Mouse (Mus musculus): ENCODE measurements around the gene Gramd1a. TPM values are rescaled to one million over a fixed set of nuclear protein-coding genes. Genes with fewer than 3 reads are reported as not detected.
A peak's percentile ranks its signal among the peaks of the same experiment; 100 is the strongest.

The Gramd1a gene
- total and polyA plus RNA-seq, 2 experiments from 2014 or later: 178 to 244 TPM

DNA sequence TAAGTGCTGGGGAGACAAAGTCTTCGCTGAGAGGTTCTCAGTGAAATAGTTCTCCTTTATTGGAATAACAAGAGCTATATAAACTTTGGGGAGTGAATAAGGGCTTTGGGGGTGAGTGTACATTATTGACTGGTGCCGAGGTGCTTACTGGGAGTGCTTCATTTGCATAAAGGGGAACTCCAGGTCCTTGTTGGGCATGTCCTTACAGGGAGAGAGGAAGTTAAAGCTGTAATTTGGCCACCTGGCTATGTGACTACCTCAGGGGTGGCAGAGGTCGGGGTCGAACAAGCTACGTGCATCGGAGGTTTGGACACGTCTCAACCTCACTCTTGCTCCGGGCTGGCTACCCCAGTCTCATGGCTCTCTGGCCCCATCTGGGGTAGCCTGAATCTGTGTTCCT lies 18.8 kb upstream of the Gramd1a start:
- no peak overlapping the region for H3K27ac ChIP-seq (ENCODE audit: low read depth, low read length)
- H3K9me3 ChIP-seq (ENCODE audit: low read length): no peaks in the 10 kb centered on the region
- no peak overlapping the region for H3K4me2 ChIP-seq (ENCODE audit: low read depth)
- H3K9ac ChIP-seq: no peak overlapping the region
- H3K4me3 ChIP-seq (ENCODE audit: low read depth, low read length): no peak overlapping the region
- ATAC-seq (no peak), DNase-seq (no peak)
- 83% methylated on average over 8 of the region's 8 CpGs for WGBS
- no peaks in the 10 kb centered on the region for H3K27me3 ChIP-seq (ENCODE audit: insufficient read depth, low read length)
- H3K36me3 ChIP-seq (ENCODE audit: insufficient read depth): no peaks in the 10 kb centered on the region
- TF ChIP-seq CTCF (IDR thresholded peaks at IDR 0.05; ENCODE audit: low read depth): no peak
- H3K4me1 ChIP-seq (ENCODE audit: insufficient read depth): no peaks in the 10 kb centered on the region

DNA sequence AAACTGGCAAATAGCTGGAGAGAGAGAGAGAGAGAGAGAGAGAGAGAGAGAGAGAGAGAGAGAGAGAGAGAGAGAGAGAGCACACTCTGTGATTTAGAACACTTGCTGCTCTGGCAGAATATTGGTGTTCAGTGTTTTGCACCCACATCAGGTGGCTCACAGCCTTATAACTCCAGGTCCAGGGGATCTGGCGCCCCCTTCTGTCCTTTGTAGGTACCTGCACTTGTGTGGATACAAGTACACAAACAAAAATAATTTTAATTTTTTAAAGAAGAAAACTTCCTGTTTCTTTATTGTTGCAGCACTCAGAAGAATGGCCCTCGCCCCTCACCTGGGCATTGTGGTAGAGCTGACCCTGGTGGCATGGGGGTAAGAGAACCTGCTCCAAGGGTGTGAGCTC lies 16.5 kb upstream of the Gramd1a start:
- no peaks in the 10 kb centered on the region for H3K4me1 ChIP-seq (ENCODE audit: insufficient read depth)
- no peak overlapping the region for H3K4me3 ChIP-seq (ENCODE audit: low read depth, low read length)
- no peaks in the 10 kb centered on the region for H3K36me3 ChIP-seq (ENCODE audit: insufficient read depth)
- no peaks in the 10 kb centered on the region for H3K9me3 ChIP-seq (ENCODE audit: low read length)
- DNase-seq: peak; percentile 13
- H3K4me2 ChIP-seq (ENCODE audit: low read depth): no peak overlapping the region
- no peak overlapping the region for H3K9ac ChIP-seq
- WGBS: 14% methylated on average over 2 of the region's 2 CpGs
- peak; percentile 55 for TF ChIP-seq CTCF (IDR thresholded peaks at IDR 0.05; ENCODE audit: low read depth)
- no peaks in the 10 kb centered on the region for H3K27me3 ChIP-seq (ENCODE audit: insufficient read depth, low read length)
- H3K27ac ChIP-seq (ENCODE audit: low read depth, low read length): no peak overlapping the region
- ATAC-seq: no peak

DNA sequence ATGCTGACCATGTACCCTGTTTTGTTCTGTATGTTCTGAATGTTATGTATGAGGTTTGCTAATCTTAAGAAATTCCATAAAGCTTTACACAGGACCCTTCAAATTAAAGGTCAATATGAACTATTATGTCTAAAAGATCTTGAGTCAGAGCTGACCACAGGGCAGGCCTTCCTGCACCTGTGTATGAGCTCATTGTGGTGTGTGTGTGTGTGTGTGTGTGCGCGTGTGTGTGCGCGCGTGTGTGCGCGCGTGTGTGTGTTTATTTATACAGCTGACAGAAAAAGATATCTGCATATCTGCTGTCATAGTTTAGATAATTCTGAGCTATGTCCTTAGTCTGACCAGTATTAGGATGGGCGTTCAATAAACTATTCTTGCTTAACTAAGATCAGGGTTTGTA lies 14.8 kb upstream of the Gramd1a start:
- Histone ChIP-seq H3K9me3 (ENCODE audit: low read length) (no peaks in the 10 kb centered on the region), H3K4me2 (ENCODE audit: low read depth) (no peak overlapping the region), H3K4me3 (ENCODE audit: low read depth, low read length) (no peak overlapping the region), H3K27me3 (ENCODE audit: insufficient read depth, low read length) (no peaks in the 10 kb centered on the region), H3K36me3 (ENCODE audit: insufficient read depth) (no peaks in the 10 kb centered on the region), H3K4me1 (ENCODE audit: insufficient read depth) (no peaks in the 10 kb centered on the region), H3K27ac (ENCODE audit: low read depth, low read length) (no peak overlapping the region), H3K9ac (no peak overlapping the region)
- 99% methylated on average over 9 of the region's 9 CpGs for WGBS
- DNase-seq (no peak), ATAC-seq (no peak)
- no peak for TF ChIP-seq CTCF (IDR thresholded peaks at IDR 0.05; ENCODE audit: low read depth)

DNA sequence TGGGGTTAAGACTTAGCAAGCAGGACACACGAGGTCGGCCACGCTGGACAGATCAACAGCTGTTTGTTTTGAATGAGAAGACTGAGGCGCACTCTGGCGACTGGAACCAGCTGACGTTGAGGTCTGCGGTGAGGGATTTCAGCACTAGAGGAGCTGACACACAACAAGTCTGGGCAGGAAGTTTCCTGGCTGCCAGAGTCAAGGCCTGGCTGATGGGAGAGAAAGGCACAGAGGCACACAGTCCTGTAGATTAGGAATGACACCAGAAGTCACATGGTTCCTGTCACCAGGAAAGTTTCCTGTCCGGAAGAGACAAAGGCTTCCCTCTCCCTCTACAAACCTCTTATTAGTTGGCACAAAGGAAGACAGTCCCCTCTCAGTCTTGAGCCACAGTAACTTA lies 12.7 kb upstream of the Gramd1a start:
- WGBS: 73% methylated on average over 8 of the region's 8 CpGs

DNA sequence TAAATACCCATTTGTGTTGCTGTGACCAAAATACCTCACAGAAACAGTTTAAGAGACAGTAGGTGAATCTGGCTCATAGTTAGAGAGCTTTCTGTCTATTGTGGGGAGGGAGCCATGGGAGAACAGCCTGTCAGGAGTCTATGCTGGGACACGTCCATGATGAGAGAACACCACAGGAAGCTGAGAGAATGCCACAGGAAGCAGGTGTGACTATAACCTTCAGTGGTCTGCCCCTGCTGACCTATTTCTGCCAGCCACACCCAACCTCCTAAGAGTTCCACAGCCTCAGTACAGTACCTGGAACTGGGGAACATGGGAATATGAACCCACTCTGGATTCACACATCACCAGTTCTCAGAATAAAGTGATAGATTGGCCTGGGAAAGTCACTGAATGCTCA lies 9.1 kb upstream of the Gramd1a start:
- H3K27ac ChIP-seq (ENCODE audit: low read depth, low read length): no peak overlapping the region
- no peak overlapping the region for H3K4me3 ChIP-seq (ENCODE audit: low read depth, low read length)
- no peak for TF ChIP-seq CTCF (IDR thresholded peaks at IDR 0.05; ENCODE audit: low read depth)
- no peak overlapping the region for H3K4me2 ChIP-seq (ENCODE audit: low read depth)
- WGBS: 71% methylated on average over 1 of the region's 1 CpGs
- ATAC-seq (no peak), DNase-seq (no peak)
- H3K36me3 ChIP-seq (ENCODE audit: insufficient read depth): no peaks in the 10 kb centered on the region
- no peaks in the 10 kb centered on the region for H3K9me3 ChIP-seq (ENCODE audit: low read length)
- no peaks in the 10 kb centered on the region for H3K27me3 ChIP-seq (ENCODE audit: insufficient read depth, low read length)
- H3K9ac ChIP-seq: no peak overlapping the region
- no peaks in the 10 kb centered on the region for H3K4me1 ChIP-seq (ENCODE audit: insufficient read depth)

More for the DNA sequence above, 12.7 kb upstream of the Gramd1a start:
- TF ChIP-seq CTCF (IDR thresholded peaks at IDR 0.05; ENCODE audit: low read depth): no peak
- no peaks in the 10 kb centered on the region for H3K4me1 ChIP-seq (ENCODE audit: insufficient read depth)
- H3K27me3 ChIP-seq (ENCODE audit: insufficient read depth, low read length): no peaks in the 10 kb centered on the region
- no peak overlapping the region for H3K27ac ChIP-seq (ENCODE audit: low read depth, low read length)
- H3K4me3 ChIP-seq (ENCODE audit: low read depth, low read length): no peak overlapping the region
- H3K36me3 ChIP-seq (ENCODE audit: insufficient read depth): no peaks in the 10 kb centered on the region
- H3K4me2 ChIP-seq (ENCODE audit: low read depth): no peak overlapping the region
- H3K9me3 ChIP-seq (ENCODE audit: low read length): no peaks in the 10 kb centered on the region
- no peak overlapping the region for H3K9ac ChIP-seq
- no peak for DNase-seq
- no peak for ATAC-seq

DNA sequence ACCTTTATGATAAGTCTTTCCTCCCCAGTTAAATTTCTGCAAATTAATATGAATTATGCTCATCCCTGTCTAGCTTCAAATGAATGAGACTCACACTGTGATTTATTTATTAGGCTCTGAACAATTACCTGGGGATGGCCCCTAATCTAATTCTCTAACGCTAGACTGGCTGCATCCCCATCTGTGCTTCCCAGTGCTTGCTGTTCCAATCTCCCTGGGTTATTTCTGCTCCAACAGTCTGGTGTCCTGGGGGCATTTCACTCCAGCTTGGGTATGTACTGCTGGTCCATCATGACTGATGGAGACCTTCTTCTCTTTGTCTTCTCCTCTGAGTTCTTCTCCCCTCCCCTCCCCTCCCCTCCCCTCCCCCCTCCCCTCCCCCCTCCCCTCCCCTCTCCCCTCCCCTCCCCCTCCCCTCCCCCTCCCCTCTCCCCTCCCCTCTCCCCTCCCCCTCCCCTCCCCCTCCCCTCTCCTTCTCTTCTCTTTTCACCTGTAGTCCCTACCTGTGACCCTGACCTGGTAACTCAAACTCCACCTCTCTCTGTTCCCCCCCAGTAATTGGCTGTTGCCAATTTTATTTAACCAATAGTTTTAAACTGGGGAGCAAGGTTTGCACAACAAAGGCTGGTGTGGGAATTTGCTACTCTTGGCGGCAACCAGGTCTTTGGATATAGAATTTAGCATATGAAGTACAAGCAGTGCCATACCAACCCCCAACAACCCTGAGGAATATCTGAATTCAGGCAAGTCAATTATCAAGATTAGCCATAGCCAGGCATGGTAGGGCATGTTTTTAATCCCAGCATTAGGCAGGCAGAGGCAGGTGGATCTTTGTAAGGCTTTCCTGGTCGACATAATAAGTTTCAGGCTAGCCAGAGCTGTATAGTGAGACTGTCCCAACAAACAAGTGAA lies 8.2 kb upstream of the Gramd1a start:
- Histone ChIP-seq H3K9ac (no peak overlapping the region), H3K4me3 (ENCODE audit: low read depth, low read length) (no peak overlapping the region), H3K36me3 (ENCODE audit: insufficient read depth) (no peaks in the 10 kb centered on the region), H3K27ac (ENCODE audit: low read depth, low read length) (no peak overlapping the region), H3K4me1 (ENCODE audit: insufficient read depth) (no peaks in the 10 kb centered on the region), H3K27me3 (ENCODE audit: insufficient read depth, low read length) (no peaks in the 10 kb centered on the region), H3K4me2 (ENCODE audit: low read depth) (no peak overlapping the region), H3K9me3 (ENCODE audit: low read length) (no peaks in the 10 kb centered on the region)
- ATAC-seq (no peak), DNase-seq (no peak)
- 68% methylated on average over 3 of the region's 3 CpGs for WGBS
- no peak for TF ChIP-seq CTCF (IDR thresholded peaks at IDR 0.05; ENCODE audit: low read depth)

DNA sequence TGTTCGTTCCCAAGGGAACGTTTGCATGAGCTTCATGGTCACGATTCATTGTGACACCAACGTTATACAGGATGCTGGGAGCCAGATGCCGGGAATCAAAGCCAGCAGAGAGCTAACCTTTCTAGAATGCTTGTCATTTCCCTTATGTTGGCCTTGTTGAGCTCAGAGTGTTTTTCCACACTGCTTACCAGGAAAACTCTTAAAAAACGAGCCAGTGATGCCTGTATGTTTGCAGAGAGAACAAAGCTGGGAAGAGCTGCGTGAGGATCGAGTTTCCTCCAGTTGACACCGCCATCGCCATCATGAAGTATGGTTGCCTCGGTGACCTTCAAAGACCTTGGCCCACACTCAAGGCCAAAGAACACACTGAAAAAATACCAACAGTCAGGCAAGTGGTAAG lies 6.6 kb upstream of the Gramd1a start:
- Histone ChIP-seq H3K9ac (no peak overlapping the region), H3K4me1 (ENCODE audit: insufficient read depth) (no peaks in the 10 kb centered on the region), H3K4me2 (ENCODE audit: low read depth) (no peak overlapping the region), H3K36me3 (ENCODE audit: insufficient read depth) (no peaks in the 10 kb centered on the region), H3K9me3 (ENCODE audit: low read length) (no peaks in the 10 kb centered on the region), H3K27ac (ENCODE audit: low read depth, low read length) (no peak overlapping the region), H3K27me3 (ENCODE audit: insufficient read depth, low read length) (no peaks in the 10 kb centered on the region), H3K4me3 (ENCODE audit: low read depth, low read length) (no peak overlapping the region)
- DNase-seq (no peak), ATAC-seq (no peak)
- 70% methylated on average over 11 of the region's 11 CpGs for WGBS
- no peak for TF ChIP-seq CTCF (IDR thresholded peaks at IDR 0.05; ENCODE audit: low read depth)

Measured in forebrain, postnatal 0 days (tissue).